10 mouse cellular contexts compared by ENCODE assay signal in genomic region chr12:111945765-111946655, GRCm38 (mm10). TPM values are rescaled to one million over a fixed set of nuclear protein-coding genes. Genes with fewer than 3 reads are reported as not detected.
A peak's percentile ranks its signal among the peaks of the same experiment; 100 is the strongest.
DNase-seq lines count a peak whose midpoint lies in the region; ATAC-seq and TF ChIP-seq lines count a peak whose summit lies in the region.
"Not testable (repeated sequence)": the region's sequence is repeated elsewhere in the genome, so short reads cannot be mapped to it uniquely, and the experiment has no call there.
"Had no signal": no experiment of that assay in that cellular context is flagged by ENCODE, and none has a peak within 500 bp of the region (broad histone marks: within the 10 kb centered on the region; RNA-seq: fewer than 3 reads in every experiment).

No protein-coding gene starts in this region.

- 0 out of 2 replicates have a peak overlapping the region, but pooled peaks have one; percentile 1 for H3K4me3 ChIP-seq in bone marrow macrophage, adult 2 months (ENCODE audit: insufficient read depth, low read length)
- not testable (repeated sequence) for H3K4me3 ChIP-seq in forebrain, embryonic 12.5 days (replicated peaks); intestine, postnatal 0 days (ENCODE audit: low read depth, low read length); macrophage (ENCODE audit: inconsistent target); neural tube, embryonic 13.5 days
- H3K4me3 ChIP-seq in liver, embryonic 11.5 days (ENCODE audit: low read depth, low read length): 0 out of 2 replicates have a peak overlapping the region, but pooled peaks have one; percentile 2

- H3K9ac ChIP-seq in forebrain, embryonic 12.5 days; intestine, postnatal 0 days (ENCODE audit: low read depth, low read length); neural tube, embryonic 13.5 days: not testable (repeated sequence)
- peak overlapping the region; percentile 61 for H3K9ac ChIP-seq in liver, embryonic 11.5 days (ENCODE audit: low read depth, low read length)

- H3K79me2 ChIP-seq in macrophage (ENCODE audit: inconsistent target): not testable (repeated sequence)

- not testable (repeated sequence) for H3K9me3 ChIP-seq in forebrain, embryonic 12.5 days; intestine, postnatal 0 days (ENCODE audit: control insufficient read depth); liver, embryonic 11.5 days (ENCODE audit: control insufficient read depth, low read length); neural tube, embryonic 13.5 days

- not testable (repeated sequence) for TF ChIP-seq POLR2A in bone marrow macrophage, adult 2 months (IDR thresholded peaks at IDR 0.05; ENCODE audit: borderline replicate concordance, low read depth, low read length)

- peaks cover 20% of the 10 kb centered on the region for H3K4me1 ChIP-seq in bone marrow macrophage, adult 2 months (ENCODE audit: control insufficient read depth, insufficient read depth, low read length)
- not testable (repeated sequence) for H3K4me1 ChIP-seq in forebrain, embryonic 12.5 days; neural tube, embryonic 13.5 days (replicated peaks)
- H3K4me1 ChIP-seq in intestine, postnatal 0 days (replicated peaks; ENCODE audit: control insufficient read depth, insufficient read depth, low read length): peaks cover 12% of the 10 kb centered on the region
- peaks cover 42% of the 10 kb centered on the region for H3K4me1 ChIP-seq in liver, embryonic 11.5 days (replicated peaks; ENCODE audit: control insufficient read depth, insufficient read depth, low read length)

- not testable (repeated sequence) for H3K27me3 ChIP-seq in forebrain, embryonic 12.5 days; intestine, postnatal 0 days (replicated peaks; ENCODE audit: control insufficient read depth, insufficient read depth, low read length); liver, embryonic 11.5 days (replicated peaks; ENCODE audit: control insufficient read depth, insufficient read depth, low read length); neural tube, embryonic 13.5 days

- 63% methylated on average over 11 of the region's 15 CpGs for WGBS in forebrain, embryonic 12.5 days
- 51% methylated on average over 9 of the region's 15 CpGs for WGBS in intestine, postnatal 0 days
- WGBS in liver, embryonic 11.5 days: 29% methylated on average over 10 of the region's 15 CpGs
- 29% methylated on average over 3 of the region's 15 CpGs for WGBS in macrophage (ENCODE audit: missing documents)
- WGBS in neural tube, embryonic 13.5 days: 68% methylated on average over 12 of the region's 15 CpGs

- TF ChIP-seq CTCF in bone marrow macrophage, adult 2 months (IDR thresholded peaks at IDR 0.05; ENCODE audit: low read depth, low read length); intestine, postnatal 0 days (IDR thresholded peaks at IDR 0.05; ENCODE audit: low read depth): not testable (repeated sequence)

- H3K4me2 ChIP-seq in forebrain, embryonic 12.5 days; intestine, postnatal 0 days (replicated peaks; ENCODE audit: low read depth); neural tube, embryonic 13.5 days: not testable (repeated sequence)
- peak overlapping the region; percentile 55 for H3K4me2 ChIP-seq in liver, embryonic 11.5 days

- ATAC-seq in forebrain, embryonic 12.5 days (ENCODE audit: low FRiP score): peak; percentile 64
- peak; percentile 44 for ATAC-seq in intestine, postnatal 0 days
- peak; percentile 79 for ATAC-seq in liver, embryonic 11.5 days (replicated peaks; ENCODE audit: low FRiP score)
- peak; percentile 48; the same call in 1 of the 2 replicates for ATAC-seq in neural tube, embryonic 13.5 days (ENCODE audit: low read depth)

- DNase-seq in 3T3-L1 (ENCODE audit: low read depth, low spot score): peak; percentile 68
- peak; percentile 15 to 18 for DNase-seq in heart, postnatal 36 days
- not testable (repeated sequence) for DNase-seq in liver, embryonic 11.5 days (ENCODE audit: low spot score)

- H3K27ac ChIP-seq in bone marrow macrophage, adult 2 months (ENCODE audit: insufficient read depth, low read depth, low read length): peak overlapping the region; percentile 38
- H3K27ac ChIP-seq in forebrain, embryonic 12.5 days: not testable (repeated sequence)
- peak overlapping the region; percentile 84 for H3K27ac ChIP-seq in intestine, postnatal 0 days (ENCODE audit: low read depth, low read length)
- H3K27ac ChIP-seq in liver, embryonic 11.5 days (ENCODE audit: low read depth, low read length): peak overlapping the region; percentile 92
- peak overlapping the region; percentile 76 for H3K27ac ChIP-seq in macrophage
- H3K27ac ChIP-seq in neural tube, embryonic 13.5 days (replicated peaks): peak overlapping the region; percentile 75; the same call in 1 of the 2 replicates

- intact Hi-C loops in heart, postnatal 36 days (cut with DNase I): loop anchor here (1.0 to 5.0 kb wide), 3 partner anchors 68 to 294 kb away; no protein-coding TSS in a partner anchor

- H3K36me3 ChIP-seq in forebrain, embryonic 12.5 days (replicated peaks); intestine, postnatal 0 days (ENCODE audit: control insufficient read depth, insufficient read depth); liver, embryonic 11.5 days (ENCODE audit: control insufficient read depth, insufficient read depth, low read length); macrophage (ENCODE audit: inconsistent target); neural tube, embryonic 13.5 days: not testable (repeated sequence)

RNA-seq across cellular contexts. Expression of gene Atp5mpl, which starts 20.8 kb away (rescaled TPM):
- polyA plus RNA-seq in bone marrow macrophage, adult 2 months (2012; ENCODE audit: insufficient read depth, insufficient read length, missing spikeins): 335 and 339 TPM in 2 replicates
- polyA plus RNA-seq in forebrain, embryonic 12.5 days (2016; fragmentation: Nextera tagmentation; extraction: Ambion mirVana): 590 and 598 TPM in 2 replicates
- total RNA-seq in heart, postnatal 36 days (2021): 1,000 to 10,000 TPM; 1,342 to 1,403 TPM
- 1,268 and 1,348 TPM in 2 replicates for polyA plus RNA-seq in intestine, postnatal 0 days (2015; fragmentation: Nextera tagmentation; extraction: Ambion mirVana)
- polyA plus RNA-seq in liver, embryonic 11.5 days (2014; fragmentation: Nextera tagmentation; extraction: Ambion mirVana): 702 and 735 TPM in 2 replicates
- 10 to 100 TPM; 10.3 to 87.1 (median 32.8) TPM for total RNA-seq in macrophage (2018; cell fraction: chromatin; rRNA removed)
- 100 to 1,000 TPM; 216 to 463 (median 329) TPM for total RNA-seq in macrophage (2018; cell fraction: cytosol; rRNA removed)
- 100 to 1,000 TPM in 6 of 26 experiments, 10 to 100 TPM in 20; 32.0 to 138 (median 76.1) TPM for total RNA-seq in macrophage (2018; cell fraction: nucleus; rRNA removed)
- 292 to 513 TPM (median 455 TPM) in 3 replicates for polyA plus RNA-seq in macrophage (2018)
- 737 and 818 TPM in 2 replicates for polyA plus RNA-seq in neural tube, embryonic 13.5 days (2015; fragmentation: Nextera tagmentation; extraction: Ambion mirVana)

RNA-seq across cellular contexts. Expression of gene Tdrd9, which starts 25.3 kb away (rescaled TPM):
- polyA plus RNA-seq in bone marrow macrophage, adult 2 months (2012; ENCODE audit: insufficient read depth, insufficient read length, missing spikeins): not detected in 2 replicates
- polyA plus RNA-seq in forebrain, embryonic 12.5 days (2016; fragmentation: Nextera tagmentation; extraction: Ambion mirVana): 1.2 and 2.0 TPM in 2 replicates
- total RNA-seq in heart, postnatal 36 days (2021): under 1 TPM in 1 of 2 experiments, not detected in 1; 0.33 TPM
- polyA plus RNA-seq in intestine, postnatal 0 days (2015; fragmentation: Nextera tagmentation; extraction: Ambion mirVana): 0.04 TPM in 1 of 2 replicates, not detected in the other
- polyA plus RNA-seq in liver, embryonic 11.5 days (2014; fragmentation: Nextera tagmentation; extraction: Ambion mirVana): 0.06 and 0.40 TPM in 2 replicates
- total RNA-seq in macrophage (2018; cell fraction: chromatin; rRNA removed): not detected
- not detected for total RNA-seq in macrophage (2018; cell fraction: cytosol; rRNA removed)
- not detected for total RNA-seq in macrophage (2018; cell fraction: nucleus; rRNA removed)
- polyA plus RNA-seq in macrophage (2018): not detected in 3 replicates
- polyA plus RNA-seq in neural tube, embryonic 13.5 days (2015; fragmentation: Nextera tagmentation; extraction: Ambion mirVana): 0.74 and 1.4 TPM in 2 replicates

RNA-seq across cellular contexts. Expression of gene Rd3l, which starts 35.1 kb away (rescaled TPM):
- not detected in 2 replicates for polyA plus RNA-seq in bone marrow macrophage, adult 2 months (2012; ENCODE audit: insufficient read depth, insufficient read length, missing spikeins)
- polyA plus RNA-seq in forebrain, embryonic 12.5 days (2016; fragmentation: Nextera tagmentation; extraction: Ambion mirVana): not detected in 2 replicates
- under 1 TPM in 1 of 2 experiments, not detected in 1; 0.65 TPM for total RNA-seq in heart, postnatal 36 days (2021)
- not detected in 2 replicates for polyA plus RNA-seq in intestine, postnatal 0 days (2015; fragmentation: Nextera tagmentation; extraction: Ambion mirVana)
- polyA plus RNA-seq in liver, embryonic 11.5 days (2014; fragmentation: Nextera tagmentation; extraction: Ambion mirVana): not detected in 2 replicates
- total RNA-seq in macrophage (2018; cell fraction: chromatin; rRNA removed): not detected
- total RNA-seq in macrophage (2018; cell fraction: cytosol; rRNA removed): not detected
- not detected for total RNA-seq in macrophage (2018; cell fraction: nucleus; rRNA removed)
- not detected in 3 replicates for polyA plus RNA-seq in macrophage (2018)
- not detected in 2 replicates for polyA plus RNA-seq in neural tube, embryonic 13.5 days (2015; fragmentation: Nextera tagmentation; extraction: Ambion mirVana)
- total RNA-seq: left cerebral cortex, postnatal 14 days had no signal
- polyA plus RNA-seq: C2C12 had no signal

RNA-seq across cellular contexts. Expression of gene Ppp1r13b, which starts 38.1 kb away (rescaled TPM):
- 10.5 and 12.6 TPM in 2 replicates for polyA plus RNA-seq in bone marrow macrophage, adult 2 months (2012; ENCODE audit: insufficient read depth, insufficient read length, missing spikeins)
- 9.5 and 9.9 TPM in 2 replicates for polyA plus RNA-seq in forebrain, embryonic 12.5 days (2016; fragmentation: Nextera tagmentation; extraction: Ambion mirVana)
- 10 to 100 TPM; 19.7 to 20.3 TPM for total RNA-seq in heart, postnatal 36 days (2021)
- 13.6 and 16.7 TPM in 2 replicates for polyA plus RNA-seq in intestine, postnatal 0 days (2015; fragmentation: Nextera tagmentation; extraction: Ambion mirVana)
- polyA plus RNA-seq in liver, embryonic 11.5 days (2014; fragmentation: Nextera tagmentation; extraction: Ambion mirVana): 10.8 TPM in 2 replicates
- 10 to 100 TPM in 18 of 26 experiments, 1 to 10 TPM in 8; 3.5 to 31.3 (median 17.4) TPM for total RNA-seq in macrophage (2018; cell fraction: chromatin; rRNA removed)
- total RNA-seq in macrophage (2018; cell fraction: cytosol; rRNA removed): 10 to 100 TPM in 16 of 26 experiments, 1 to 10 TPM in 10; 2.9 to 20.1 (median 10.6) TPM
- total RNA-seq in macrophage (2018; cell fraction: nucleus; rRNA removed): 10 to 100 TPM in 19 of 26 experiments, 1 to 10 TPM in 7; 2.9 to 26.7 (median 13.9) TPM
- 8.2 to 13.1 TPM (median 11.1 TPM) in 3 replicates for polyA plus RNA-seq in macrophage (2018)
- 24.1 and 26.9 TPM in 2 replicates for polyA plus RNA-seq in neural tube, embryonic 13.5 days (2015; fragmentation: Nextera tagmentation; extraction: Ambion mirVana)
